Mouse (Mus musculus) spleen, adult 2 months (tissue): ENCODE results near the gene Rtn4. TPM values are rescaled to one million over a fixed set of nuclear protein-coding genes. Genes with fewer than 3 reads are reported as not detected.
"Not testable (repeated sequence)": the region's sequence is repeated elsewhere in the genome, so short reads cannot be mapped to it uniquely, and the experiment has no call there.

Experiments
- DNase-seq, 2 experiments: peaks; one replicate each; pipeline versions ENCODE4 v3.0.0 to v3.0.0-alpha.2; 2012 to 2021; ENCODE audit warnings: low spot score in 2 of 2, low read depth in 1 of 2
- H3K27ac ChIP-seq: fragments of 200-500 bp; 2 replicates; pipeline ENCODE4 v1.5.1; 2012; ENCODE audit warnings: low read length, inconsistent platforms; ENCODE audit not compliant: insufficient read depth
- H3K27me3 ChIP-seq: fragments of 200-500 bp; 2 replicates; pipeline ENCODE4 v1.6.1; 2012; ENCODE audit warnings: mild to moderate bottlenecking, moderate library complexity, low read length, inconsistent platforms; ENCODE audit not compliant: control insufficient read depth, insufficient read depth
- H3K36me3 ChIP-seq: fragments of 200-500 bp; 2 replicates; pipeline ENCODE4 v1.6.1; 2012; ENCODE audit warnings: mild to moderate bottlenecking, low read length, inconsistent platforms; ENCODE audit not compliant: control insufficient read depth, insufficient read depth
- H3K4me1 ChIP-seq: fragments of 200-500 bp; 2 replicates; pipeline ENCODE4 v1.6.1; 2011; ENCODE audit warnings: inconsistent platforms; ENCODE audit not compliant: control insufficient read depth, insufficient read depth, insufficient read length
- H3K4me3 ChIP-seq: fragments of 200-500 bp; 2 replicates; pipeline ENCODE4 v1.5.1; 2011; ENCODE audit warnings: mild to moderate bottlenecking, inconsistent platforms; ENCODE audit not compliant: insufficient read depth, insufficient read length; ENCODE audit errors: extremely low read depth
- CTCF ChIP-seq: fragments of 200-500 bp; IDR thresholded peaks from 2 replicates; pipeline ENCODE4 v1.5.1; 2011; ENCODE audit warnings: mild to moderate bottlenecking, inconsistent platforms; ENCODE audit not compliant: insufficient read depth, insufficient read length, insufficient replicate concordance; ENCODE audit errors: extremely low read depth
- POLR2A ChIP-seq: fragments of 200-500 bp; IDR thresholded peaks from 2 replicates; pipeline ENCODE4 v1.6.1; 2011; ENCODE audit warnings: low read depth, low read length, inconsistent platforms
- WGBS: fragments of 180-500 bp; shearing (Covaris S2); methylation state at CpG from one replicate; pipeline ENCODE4 v1.1.7; 2018; 5-methylcytosine and 5-hydroxymethylcytosine counted together
- polyA plus RNA-seq: library from polyadenylated mRNA; depleted of rRNA; stranded (reverse); fragments of >200 nt; gene quantifications from 2 replicates; pipeline ENCODE4 v1.2.3, GENCODE M21; 2012

The Rtn4 gene
- polyA plus RNA-seq, 1 experiment: 41.9 TPM

DNA sequence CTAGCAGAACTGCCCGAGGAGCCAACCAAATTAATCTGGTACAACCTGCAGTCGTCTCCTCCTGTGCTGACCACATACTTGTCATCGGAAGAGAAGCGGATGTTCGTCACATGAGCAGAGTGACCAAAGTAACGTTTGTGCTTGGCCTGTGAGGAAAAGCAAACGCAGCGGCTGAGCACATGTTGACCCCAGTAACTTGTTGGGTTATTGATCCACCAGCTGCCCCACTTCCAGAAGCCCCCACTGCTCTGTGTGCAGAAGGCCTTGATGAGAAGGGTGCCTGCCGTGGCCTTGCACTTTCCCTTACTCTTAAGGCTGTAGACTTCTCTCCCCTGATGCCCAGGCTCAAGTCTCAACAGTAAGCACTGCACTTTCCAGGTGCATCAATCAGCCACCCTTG, 53.5 kb downstream of the Rtn4 start:
- 97% methylated on average over 9 of the region's 9 CpGs for WGBS
- no peak for TF ChIP-seq CTCF
- TF ChIP-seq POLR2A: no peak

DNA sequence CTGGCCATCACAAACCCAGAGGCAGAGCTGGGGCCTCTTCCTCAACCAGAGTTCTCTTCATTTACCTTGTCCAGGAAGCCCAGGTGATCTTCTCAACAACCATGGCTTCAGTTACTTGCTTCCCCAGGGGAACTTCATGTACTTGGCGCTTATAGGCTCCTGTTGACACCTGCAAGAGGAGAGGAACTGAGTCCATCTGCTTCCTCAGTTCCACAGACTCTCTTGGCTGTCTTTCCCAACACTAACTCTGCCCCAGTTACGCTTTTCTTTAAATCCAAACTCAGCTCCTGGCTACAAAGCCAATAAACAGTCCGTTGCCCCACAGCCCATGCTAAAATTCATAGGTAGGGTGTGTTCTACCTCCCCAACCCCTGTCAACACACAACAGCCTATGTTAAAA, 54.6 kb downstream of the Rtn4 start:
- TF ChIP-seq CTCF: no peak
- no peak for TF ChIP-seq POLR2A
- H3K27me3 ChIP-seq: no peaks in the 10 kb centered on the region
- no peaks in the 10 kb centered on the region for H3K4me1 ChIP-seq
- peaks cover 10% of the 10 kb centered on the region; the same call in 1 of the 2 replicates for H3K36me3 ChIP-seq
- no peak overlapping the region for H3K4me3 ChIP-seq
- no peak for DNase-seq
- 94% methylated on average over 3 of the region's 3 CpGs for WGBS
- H3K27ac ChIP-seq: no peak overlapping the region

More for the DNA sequence above, 53.5 kb downstream of the Rtn4 start:
- DNase-seq: no peak
- H3K27ac ChIP-seq: no peak overlapping the region
- no peaks in the 10 kb centered on the region for H3K4me1 ChIP-seq
- no peak overlapping the region for H3K4me3 ChIP-seq
- H3K27me3 ChIP-seq: no peaks in the 10 kb centered on the region
- H3K36me3 ChIP-seq: peaks cover 11% of the 10 kb centered on the region; the same call in 1 of the 2 replicates

DNA sequence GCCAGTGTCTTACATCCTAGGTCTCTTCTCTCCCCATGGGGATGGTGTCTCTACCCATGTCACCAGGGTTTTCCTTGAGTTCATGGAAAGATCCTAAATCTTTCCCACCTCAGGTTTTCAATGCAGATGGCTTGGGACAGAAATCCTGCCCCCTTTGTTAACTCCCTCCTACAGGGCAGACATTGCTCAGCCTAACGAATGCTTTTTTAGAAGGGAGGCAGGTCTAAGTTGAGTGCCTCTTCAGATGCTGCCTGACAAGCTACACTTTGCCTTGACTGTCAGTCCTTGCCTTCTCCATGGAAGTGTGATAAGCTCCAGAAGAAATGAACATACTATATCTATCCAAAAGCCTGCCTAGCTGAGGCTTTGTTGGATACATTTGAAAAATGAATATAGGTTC, 55.1 kb downstream of the Rtn4 start:
- peaks cover 9% of the 10 kb centered on the region; the same call in 1 of the 2 replicates for H3K36me3 ChIP-seq
- no peak for DNase-seq
- 93% methylated on average over 1 of the region's 1 CpGs for WGBS
- no peak overlapping the region for H3K4me3 ChIP-seq
- TF ChIP-seq CTCF (no peak), POLR2A (no peak)
- no peak overlapping the region for H3K27ac ChIP-seq
- no peaks in the 10 kb centered on the region for H3K4me1 ChIP-seq
- no peaks in the 10 kb centered on the region for H3K27me3 ChIP-seq

DNA sequence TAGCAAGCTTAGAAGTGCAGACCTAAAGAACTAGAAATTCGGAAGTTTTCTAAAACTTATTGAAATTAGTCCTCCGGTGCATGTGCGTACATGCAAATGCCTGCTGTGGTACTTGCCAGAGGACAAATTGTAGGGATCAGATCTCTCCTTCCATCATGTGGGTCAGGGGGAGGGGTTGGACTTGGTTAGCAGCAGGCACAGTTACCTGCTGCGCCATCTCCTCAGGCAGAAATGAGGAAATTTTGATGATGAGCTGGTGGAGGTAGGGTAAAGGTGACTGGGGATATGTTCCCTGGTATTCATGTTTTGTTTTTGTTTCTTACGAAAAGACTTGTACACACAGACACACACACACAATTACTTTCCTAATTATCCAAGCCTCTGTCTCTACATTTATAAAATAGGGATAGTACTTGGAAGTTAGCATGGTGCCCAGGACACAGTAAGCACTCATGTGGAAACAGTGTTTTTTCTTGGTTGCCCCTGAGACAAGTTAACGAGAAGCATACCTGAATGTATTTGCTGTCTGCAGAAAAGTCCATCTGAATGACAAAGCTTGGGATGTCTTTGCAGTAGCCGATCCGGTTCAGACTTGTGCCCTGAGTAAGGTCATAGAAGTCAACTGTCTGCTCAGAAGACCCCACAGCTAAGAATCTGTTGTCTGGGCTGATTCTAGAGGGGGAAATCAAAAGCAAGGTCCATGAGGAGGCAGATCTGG, 56.2 kb downstream of the Rtn4 start:
- Histone ChIP-seq H3K36me3 (peaks cover 7% of the 10 kb centered on the region; the same call in 1 of the 2 replicates), H3K4me1 (no peaks in the 10 kb centered on the region), H3K27ac (no peak overlapping the region), H3K4me3 (no peak overlapping the region), H3K27me3 (no peaks in the 10 kb centered on the region)
- 95% methylated on average over 8 of the region's 8 CpGs for WGBS
- no peak for DNase-seq
- TF ChIP-seq POLR2A (no peak), CTCF (no peak)

DNA sequence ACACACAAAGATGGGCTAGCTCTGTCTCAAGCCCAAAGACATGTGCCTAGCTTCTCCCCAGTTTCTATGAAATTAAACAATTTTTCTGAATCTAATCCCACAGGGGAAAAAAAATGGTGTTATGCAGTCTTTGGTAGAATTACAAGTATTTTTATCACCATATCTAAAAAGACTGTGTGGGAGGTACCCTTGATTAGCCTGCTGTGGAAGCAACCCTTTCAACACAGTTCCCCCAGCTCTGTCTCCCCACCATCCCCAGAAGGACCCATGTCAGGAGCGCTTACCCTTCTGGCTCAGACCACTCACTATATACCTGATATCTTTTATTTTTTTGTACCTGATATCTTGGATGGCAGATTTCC, 56.7 kb downstream of the Rtn4 start:
- Histone ChIP-seq H3K4me3 (no peak overlapping the region), H3K27me3 (no peaks in the 10 kb centered on the region), H3K27ac (no peak overlapping the region), H3K4me1 (no peaks in the 10 kb centered on the region), H3K36me3 (peaks cover 6% of the 10 kb centered on the region; the same call in 1 of the 2 replicates)
- 100% methylated on average over 1 of the region's 1 CpGs for WGBS
- DNase-seq: no peak
- TF ChIP-seq POLR2A: no peak
- no peak for TF ChIP-seq CTCF

DNA sequence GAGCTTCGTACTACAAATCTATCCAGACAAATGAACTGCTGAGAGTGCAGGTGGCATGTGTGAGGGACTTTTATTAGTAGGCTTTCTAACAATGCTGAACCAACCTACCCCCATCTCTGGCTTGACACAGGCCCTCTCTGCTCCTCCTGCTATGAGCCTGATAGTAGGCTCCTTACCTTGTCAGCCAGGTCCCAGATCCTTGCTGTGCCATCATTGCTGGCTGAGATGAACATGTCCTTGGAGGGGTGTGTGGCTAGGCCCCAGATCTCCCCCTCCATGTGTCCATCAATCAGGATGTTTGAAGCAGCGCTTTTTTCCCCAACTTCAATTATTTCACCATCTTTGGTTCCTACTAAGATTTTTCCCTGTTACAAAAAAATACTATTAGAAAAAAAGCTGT, 58.3 kb downstream of the Rtn4 start:
- H3K27ac ChIP-seq: no peak overlapping the region
- H3K36me3 ChIP-seq: peaks cover 4% of the 10 kb centered on the region; the same call in 1 of the 2 replicates
- H3K4me3 ChIP-seq: no peak overlapping the region
- H3K27me3 ChIP-seq: no peaks in the 10 kb centered on the region
- no peak for TF ChIP-seq CTCF
- no peak for TF ChIP-seq POLR2A
- no peak for DNase-seq
- no peaks in the 10 kb centered on the region for H3K4me1 ChIP-seq
- WGBS: 95% methylated on average over 2 of the region's 2 CpGs

DNA sequence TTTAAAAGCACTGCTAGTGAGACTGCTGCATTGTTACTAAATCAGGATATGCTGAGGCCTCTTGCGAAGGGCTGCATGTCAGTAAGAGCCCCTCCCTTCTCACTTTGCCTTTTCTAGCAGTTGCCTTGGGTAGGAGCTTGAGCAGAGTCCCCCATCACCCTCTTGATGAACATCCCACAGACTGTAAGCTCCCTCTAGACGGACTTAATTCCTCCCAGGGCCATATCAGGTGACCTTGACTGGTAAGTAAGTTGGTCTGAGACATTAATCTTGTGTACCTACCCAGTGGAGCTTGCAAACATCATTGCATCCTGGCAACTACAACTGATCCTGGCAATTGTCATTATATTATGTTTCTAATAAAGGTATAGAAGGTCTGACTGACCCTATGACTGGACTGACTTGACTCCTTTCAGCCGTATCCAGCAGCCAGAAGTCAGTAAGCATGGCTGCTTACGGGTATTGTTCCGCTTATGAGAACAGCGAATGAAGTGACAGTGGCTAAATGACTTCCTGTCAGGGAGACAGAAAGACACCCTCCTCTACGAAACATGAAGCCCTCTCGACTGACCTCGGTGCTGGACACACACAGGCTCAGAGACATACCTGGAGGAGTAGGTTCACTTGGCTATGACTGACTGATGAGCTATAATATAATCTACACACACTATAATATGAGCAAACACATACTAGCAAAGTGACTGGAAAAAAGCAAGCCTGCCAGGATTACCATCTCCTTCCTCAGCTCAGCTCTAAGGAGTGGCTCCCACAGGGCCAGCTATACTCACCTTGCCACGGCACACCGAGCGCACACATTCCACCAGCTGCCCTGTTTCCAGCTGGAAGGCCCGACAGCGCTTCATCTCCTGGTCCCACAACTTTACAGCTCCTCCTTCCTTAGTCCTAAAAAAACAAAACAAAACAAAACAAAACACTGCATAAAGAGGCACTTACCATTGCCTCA, 59.2 kb downstream of the Rtn4 start:
- Histone ChIP-seq H3K4me3 (no peak overlapping the region), H3K36me3 (no peaks in the 10 kb centered on the region; the same call in 1 of the 2 replicates), H3K27ac (no peak overlapping the region), H3K4me1 (no peaks in the 10 kb centered on the region), H3K27me3 (no peaks in the 10 kb centered on the region)
- DNase-seq: no peak
- WGBS: 91% methylated on average over 14 of the region's 14 CpGs
- no peak for TF ChIP-seq POLR2A
- TF ChIP-seq CTCF: no peak

DNA sequence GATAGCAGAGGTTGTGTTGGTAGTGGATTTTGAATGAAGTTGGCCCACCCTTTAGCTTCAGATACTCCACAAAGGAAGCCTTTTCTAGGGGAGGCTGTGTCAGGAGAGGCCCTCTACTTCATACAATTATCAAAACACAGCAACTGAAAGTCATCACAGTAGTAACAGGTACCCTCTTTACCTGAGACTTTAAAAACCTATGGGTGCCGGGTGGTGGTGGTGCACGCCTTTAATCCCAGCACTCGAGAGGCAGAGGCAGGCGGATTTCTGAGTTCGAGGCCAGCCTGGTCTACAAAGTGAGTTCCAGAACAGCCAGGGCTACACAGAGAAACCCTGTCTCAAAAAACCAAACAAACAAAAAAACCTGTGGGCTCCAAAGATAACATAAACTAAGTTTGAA, 63.3 kb downstream of the Rtn4 start:
- DNase-seq, H3K36me3 ChIP-seq, H3K4me3 ChIP-seq, H3K4me1 ChIP-seq, H3K27me3 ChIP-seq, H3K27ac ChIP-seq: not testable (repeated sequence)
- WGBS: 85% methylated on average over 5 of the region's 5 CpGs
